Mouse (Mus musculus): Measurements from ENCODE around the gene Gm10392.
"Not testable (repeated sequence)": the region's sequence is repeated elsewhere in the genome, so short reads cannot be mapped to it uniquely, and the experiment has no call there.

Gene Gm10392

DNA sequence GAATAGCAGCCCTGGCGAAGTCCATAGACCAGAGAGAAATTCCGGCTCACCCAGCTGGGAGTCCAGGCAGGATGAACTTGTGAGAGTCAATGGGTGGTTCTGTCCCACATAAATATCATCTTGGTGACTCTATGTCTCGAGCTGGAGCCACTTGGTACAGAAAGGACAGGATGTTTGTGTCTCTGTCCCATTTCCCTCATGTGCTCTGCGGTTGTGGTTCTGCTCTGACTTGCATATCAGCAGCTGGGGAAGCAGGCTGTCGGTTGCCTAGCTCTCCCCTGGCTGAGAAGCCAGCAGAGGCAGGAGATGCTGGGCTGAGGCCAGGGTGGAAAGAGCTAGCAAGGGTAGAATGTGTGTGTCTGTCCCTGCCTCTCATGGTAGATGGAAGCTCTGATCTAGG lies at the start of gene Gm10392:
Gene Gm10392 (minus strand): TSS at position 156 of the 400 bp plus-strand sequence.
- peak; percentile 27 for DNase-seq

DNA sequence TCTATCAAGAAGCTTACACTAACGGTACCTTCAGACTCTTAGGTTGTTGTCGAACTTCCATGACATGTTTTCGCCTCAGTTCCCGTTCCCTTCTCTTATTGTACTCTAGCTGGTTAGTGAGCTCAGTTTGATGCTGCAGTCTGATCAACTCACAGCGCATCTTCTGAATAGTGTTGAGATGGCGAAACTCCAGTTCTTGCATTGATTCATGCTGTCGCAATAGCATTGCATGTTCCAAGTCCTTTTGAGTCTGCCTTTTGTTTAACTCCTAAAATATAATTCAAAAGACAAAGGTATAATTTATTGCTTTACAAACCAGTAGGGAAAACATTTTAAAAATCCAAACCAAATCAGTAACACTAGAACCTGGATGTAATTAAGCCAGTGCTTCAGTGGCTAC lies 26.3 kb upstream of the Gm10392 start:
- no peak for DNase-seq

DNA sequence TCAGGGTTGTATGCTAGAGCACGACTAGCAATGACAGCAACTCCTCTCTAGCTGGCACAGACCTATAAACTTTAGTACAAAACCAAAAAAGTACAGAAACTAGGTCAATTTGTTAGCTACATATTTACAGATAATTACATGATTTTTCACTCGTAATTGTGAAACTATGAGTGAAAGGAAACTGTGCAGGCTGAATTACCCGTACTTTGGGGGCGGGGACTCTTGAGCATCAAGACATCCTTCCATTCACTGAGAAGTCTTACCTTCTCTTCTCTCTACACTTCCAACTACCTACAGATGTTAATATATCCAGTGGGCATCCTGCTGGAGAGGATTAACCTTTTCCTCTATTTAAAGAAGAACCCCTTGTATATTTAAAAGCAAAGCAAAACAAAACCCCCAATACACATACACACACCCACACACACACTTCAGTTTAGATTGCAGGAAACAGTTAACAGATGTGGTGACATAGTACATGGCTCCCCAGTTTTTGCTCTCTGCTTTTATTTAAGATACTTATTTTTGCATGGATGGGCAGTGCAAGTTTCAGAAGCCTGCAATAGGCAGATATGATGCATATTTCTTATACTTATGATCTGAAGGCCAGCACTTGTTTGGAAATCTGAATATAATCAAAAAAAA lies 13.3 kb upstream of the Gm10392 start:
- DNase-seq, result no peak

DNA sequence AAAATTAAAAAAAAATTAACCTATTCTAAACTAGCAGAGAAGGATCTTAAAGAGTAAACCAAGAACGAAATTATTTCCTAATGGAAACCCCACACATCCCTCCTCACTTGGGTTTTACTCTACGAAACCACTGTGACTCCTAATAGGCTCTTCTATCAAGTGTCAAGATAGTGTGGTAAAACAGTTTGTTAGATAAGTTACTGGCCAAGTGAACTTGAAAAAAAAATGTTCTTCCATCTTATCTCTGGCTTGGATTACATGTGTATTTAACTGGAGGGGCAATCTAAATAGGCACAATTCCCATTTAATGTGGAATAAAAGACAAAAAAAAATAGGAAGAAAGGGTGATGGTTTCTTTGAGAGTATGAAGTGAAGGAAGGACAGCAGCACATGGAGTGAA lies 11.9 kb upstream of the Gm10392 start:
- DNase-seq, result no peak

DNA sequence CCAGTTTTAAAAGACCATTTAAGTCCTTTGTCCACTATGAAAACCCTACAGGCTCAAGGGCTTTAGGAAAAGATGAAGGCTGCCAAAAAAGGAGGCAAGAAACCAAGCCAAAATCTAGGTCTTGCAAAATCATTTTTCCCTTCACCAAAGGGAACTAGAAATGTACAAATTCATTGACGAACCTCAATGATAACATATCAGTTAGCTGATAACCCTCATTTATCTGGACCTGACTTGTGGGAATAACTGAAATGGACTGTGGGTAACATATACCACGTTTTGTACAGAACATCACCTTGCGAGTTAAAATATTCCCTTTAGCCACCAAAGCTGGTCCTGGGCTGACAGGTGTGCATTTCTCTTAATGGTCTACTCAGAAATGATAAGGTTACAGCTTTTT lies 10.6 kb upstream of the Gm10392 start:
- no peak for DNase-seq

DNA sequence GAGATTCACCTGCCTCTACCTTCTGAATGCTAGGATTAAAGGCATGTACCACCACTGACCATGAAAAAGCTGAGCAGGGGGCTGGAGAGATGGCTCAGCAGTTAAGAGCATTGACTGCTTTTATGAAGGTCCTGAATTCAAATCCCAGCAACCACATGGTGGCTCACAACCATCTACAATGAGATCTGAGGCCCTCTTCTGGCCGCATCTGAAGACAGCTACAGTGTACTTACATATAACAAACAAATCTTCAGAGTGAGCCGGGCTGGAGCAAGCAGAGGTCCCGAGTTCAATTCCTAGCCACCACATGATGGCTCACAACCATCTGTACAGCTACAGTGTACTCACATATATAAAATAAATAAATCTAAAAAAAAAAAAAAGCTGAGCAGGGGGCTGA lies 9.4 kb upstream of the Gm10392 start:
- not testable (repeated sequence) for DNase-seq

DNA sequence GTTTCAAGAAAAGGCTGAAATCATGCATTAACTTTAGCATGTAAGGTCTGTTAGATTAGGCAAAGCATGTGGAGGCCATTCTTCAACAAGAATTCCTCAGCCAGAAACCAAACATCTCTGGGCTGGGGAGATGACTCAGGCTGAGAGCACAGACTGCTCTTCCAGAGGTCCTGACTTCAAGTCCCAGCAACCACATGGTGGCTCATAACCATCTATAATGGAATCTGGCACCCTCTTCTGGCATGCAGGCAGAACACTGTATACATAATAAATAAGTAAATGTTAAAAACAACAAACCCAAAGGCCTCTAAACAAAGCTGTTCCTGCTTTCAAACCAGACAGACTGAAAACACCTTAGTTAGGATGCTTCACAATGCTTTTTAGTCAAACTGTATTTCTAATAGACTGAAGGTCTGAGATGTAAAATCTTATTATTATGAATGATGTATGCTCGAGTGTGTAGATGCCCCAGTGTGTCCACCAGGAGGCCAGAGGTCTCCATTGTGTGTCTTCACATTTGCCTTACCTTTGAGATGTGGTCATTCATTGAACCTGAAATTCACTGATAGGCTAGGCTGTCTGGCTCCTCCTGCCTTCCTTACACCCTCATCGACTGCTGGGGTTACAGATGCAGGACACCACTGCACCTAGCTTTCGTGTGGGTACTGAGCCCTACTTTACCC lies 6.9 kb upstream of the Gm10392 start:
- no peak for DNase-seq

DNA sequence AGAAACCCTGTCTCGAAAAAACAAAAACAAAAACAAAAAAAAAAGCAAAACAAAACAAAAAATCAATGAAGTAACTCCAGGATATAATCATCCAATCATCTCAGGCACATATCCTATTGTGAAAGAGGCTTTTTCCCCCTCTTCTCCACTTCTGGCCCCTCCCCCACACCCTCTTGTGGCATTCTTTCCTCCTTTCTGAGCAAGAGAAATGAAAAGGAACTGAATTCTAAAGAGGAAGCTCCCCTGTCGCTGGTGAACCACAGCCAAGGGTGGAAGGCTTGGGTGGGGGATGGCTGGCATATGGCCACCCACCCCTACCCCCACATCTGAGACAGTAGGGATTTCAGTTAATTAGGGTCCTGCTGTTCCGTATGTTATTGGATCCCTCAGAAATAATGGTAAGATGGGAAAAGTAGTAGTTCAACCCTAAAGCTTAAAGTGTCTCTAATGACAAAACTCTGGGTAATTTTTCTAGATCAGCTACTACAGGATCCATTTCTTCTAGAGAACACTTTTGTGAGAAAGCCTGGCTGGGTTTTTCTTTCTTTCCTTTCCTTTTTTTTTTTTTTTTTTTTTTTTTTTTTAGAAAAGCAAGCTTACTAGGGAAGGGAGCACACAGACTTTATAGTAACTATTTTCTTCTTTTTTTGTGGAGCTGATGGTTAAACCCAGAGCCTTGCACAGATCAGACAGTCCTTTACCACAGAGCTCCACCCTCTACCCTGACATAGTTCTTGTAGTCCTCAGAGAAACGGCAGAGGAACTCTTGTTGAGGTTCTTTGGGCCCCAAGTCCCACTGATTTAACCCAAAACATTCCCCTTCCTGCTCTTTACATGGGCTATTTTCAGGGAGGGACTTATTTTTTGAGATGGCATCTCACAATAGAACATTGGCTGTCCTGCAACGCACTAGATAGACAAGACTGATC lies 1.9 kb upstream of the Gm10392 start:
- no peak for DNase-seq

DNA sequence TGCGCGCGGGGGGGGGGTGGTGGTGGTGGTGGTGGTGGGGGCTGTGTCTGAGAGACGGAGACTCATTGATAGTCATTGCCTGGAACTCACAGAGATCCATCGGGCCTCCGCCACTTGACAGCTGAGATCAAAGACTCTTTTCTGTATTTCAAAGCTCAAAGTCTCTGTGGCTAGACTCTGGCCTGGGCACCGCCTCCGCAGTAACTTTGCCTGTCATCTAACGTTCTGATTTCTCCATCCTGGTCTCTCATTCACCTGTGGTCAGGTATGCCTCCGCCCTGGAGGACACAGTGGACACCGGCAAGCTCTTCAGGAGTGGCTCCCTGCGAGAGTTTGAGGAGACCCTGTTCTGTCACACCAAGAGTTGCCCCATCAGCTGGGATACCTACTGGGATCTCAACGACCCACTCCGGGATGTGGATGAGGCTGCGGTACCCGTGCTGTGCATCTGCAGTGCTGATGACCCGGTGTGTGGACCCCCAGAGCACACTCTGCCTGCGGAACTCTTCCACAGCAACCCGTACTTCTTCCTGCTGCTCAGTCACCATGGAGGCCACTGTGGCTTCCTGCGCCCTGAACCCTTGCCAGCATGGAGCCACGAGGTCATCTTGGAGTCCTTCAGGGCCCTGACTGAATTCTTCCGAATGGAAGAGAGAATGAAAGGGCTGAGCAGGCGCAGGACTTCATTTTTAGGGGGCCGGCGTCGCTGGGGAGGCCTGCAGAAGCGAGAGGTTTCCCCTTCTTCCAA lies 773 bp downstream of the Gm10392 start:
- no peak for DNase-seq

DNA sequence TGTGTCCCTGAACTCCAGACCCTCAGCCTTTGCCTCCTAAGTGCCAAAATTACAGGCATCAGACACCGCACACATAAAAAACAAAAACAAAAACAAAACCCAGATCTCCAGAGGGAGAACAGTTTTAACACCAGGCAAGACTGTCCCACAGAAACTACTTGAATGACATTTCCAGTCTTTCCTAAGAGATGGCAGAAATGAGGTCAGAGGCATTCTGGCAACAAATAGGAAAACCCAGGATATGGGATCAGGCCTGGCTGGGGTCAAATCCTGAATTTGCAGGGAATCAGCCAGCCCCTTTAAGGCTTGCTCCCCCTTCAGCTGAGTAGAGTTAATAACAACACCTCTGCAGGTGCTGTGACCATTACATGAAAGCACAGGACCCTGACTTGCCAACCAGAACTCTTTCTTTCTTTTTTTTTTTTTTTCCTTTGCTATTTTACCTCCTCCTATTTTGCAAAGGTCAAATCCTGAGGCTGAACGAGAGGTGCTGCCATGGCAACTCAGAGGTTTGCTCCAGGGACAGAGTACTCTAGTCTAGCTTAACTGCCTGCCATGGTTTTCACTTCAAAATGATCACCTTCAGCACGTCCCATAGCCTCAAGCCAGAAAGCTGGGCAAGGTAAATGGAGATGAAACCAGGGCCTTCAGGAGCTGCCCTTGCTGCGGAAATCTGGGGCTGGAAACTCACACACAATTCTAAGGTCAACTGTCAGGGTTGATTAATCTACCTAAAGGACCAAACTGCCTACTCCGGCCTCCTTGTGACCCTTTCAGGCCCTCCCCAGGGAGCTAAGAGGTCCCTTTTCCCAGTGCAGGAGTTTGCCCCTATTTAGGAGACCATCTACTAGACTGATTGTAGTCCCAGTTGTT lies 2.2 kb downstream of the Gm10392 start:
- DNase-seq, result peak; percentile 23

DNA sequence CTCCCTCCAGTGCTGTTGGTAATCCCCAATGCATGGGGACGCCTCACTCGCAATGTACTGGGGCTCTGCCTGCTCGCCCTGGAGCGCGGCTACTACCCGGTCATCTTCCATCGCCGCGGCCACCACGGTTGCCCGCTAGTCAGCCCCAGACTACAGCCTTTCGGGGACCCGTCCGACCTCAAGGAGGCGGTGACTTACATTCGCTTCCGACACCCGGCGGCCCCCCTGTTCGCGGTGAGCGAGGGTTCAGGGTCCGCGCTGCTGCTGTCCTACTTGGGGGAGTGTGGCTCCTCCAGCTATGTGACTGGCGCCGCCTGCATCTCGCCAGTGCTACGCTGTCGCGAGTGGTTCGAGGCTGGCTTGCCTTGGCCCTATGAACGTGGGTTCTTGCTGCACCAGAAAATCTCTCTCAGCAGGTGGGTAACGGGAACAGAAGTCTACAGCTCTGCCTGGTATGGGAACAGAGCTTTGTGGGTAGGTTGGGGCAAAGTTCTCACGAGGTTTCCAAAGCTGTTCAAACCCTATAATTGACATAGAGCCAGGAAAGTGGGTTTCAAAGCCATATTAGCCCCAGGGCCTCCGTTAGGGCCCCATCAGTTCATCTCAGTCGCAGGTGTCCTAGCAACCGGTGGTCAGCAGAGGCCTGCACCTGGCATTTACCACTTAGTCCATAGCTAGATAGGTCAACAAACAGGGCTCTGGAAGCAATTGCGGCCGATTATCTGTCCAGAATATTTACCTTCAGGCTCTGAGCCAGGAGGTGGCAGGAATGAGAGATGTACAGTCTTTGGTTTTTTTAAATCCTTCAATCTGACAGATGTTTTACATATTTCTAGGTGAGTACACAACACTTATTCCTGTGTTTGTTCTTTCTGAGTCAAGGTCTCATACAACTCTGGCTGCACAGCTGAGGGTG lies 3.1 kb downstream of the Gm10392 start, which contains the start of gene Trp53i13:
Gene Trp53i13 (minus strand): TSS at position 344 of the 916 bp plus-strand sequence.
- peak; percentile 26 for DNase-seq

DNA sequence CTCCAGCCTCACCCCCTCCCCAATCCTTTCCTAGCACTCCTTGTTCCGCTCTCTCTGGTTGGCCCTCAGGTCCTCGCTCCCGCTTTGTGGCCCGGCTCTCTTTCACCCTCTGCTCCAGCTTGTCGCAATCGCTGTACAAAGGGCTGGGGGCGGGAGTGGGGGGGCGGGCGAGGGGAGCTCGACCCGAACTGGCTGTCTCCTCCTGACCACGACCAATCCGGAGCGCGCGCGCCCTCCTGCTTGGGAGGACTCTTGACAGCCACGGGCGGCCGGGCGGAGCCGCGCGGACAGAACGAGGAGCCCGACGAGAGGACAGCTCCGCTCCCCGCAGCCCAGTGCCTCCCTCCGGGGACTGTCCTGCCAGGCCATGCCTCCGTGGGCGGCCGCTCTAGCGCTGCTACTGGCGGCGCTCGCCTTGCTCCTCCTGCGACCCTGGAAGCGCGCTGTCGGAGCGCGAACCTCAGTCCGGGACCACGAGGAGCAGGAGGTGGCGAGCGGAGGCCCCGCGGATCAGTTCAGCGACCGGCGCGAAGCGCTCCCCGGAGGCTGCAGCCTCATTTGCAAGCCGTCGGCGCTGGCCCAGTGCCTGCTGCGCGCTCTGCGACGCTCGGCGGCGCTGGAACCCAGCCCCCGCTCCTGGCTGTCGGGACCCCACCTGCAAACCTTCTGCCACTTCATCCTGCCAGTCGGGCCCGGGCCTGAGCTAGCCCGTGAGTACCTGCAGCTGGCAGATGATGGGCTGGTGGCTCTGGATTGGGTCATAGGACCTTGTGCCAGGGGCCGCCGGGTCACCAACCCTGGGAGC lies 4.0 kb downstream of the Gm10392 start, which contains the start of gene Abhd15:
Gene Abhd15 (plus strand): TSS at position 290 of the 805 bp plus-strand sequence.
- peak; percentile 79 for DNase-seq

DNA sequence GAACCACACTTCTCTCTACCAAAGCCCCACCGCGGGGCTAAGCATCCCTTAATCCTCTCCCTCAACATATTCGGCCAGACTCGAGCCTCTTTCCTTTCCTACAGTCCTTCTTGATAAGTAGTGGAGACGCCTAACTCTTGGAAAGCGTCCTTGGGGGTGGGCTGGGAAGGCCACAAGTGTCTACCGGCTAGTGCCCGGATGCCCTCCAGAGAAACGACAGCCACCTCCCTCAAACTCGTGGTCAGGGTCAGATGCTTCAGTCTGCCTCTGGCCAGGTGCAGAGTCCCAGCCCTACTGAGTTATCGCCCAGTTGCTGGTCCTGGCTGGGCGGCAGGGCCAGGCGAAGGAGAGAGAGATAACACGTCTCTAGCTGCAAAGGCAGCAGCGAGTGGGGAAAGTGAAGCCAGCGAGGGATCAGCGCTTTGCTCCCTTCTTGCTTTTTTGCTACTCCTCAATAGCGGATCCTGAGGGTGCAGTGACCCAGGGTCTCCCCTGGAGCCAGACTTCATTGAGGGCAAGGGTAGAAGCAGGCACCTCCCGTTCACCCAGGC lies 4.6 kb downstream of the Gm10392 start:
- DNase-seq, result peak; percentile 22

DNA sequence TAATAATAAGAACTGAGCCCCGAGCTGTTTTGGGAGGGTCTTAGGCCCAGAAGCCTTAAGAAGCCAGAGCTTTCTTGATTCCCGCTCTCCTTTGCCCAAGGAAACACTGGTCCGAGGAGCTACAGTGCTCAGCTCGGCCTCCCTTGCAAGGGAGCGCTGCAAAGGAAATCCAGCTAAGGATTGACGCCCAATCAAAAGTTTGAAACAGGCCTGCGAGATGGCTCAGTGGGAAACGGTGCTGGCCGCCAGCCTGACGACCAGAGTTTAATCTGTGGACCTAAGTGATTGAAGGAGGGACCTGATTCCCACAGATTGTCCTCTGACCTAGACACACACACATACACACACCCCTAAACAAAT lies 5.2 kb downstream of the Gm10392 start:
- DNase-seq, result peak; percentile 27

DNA sequence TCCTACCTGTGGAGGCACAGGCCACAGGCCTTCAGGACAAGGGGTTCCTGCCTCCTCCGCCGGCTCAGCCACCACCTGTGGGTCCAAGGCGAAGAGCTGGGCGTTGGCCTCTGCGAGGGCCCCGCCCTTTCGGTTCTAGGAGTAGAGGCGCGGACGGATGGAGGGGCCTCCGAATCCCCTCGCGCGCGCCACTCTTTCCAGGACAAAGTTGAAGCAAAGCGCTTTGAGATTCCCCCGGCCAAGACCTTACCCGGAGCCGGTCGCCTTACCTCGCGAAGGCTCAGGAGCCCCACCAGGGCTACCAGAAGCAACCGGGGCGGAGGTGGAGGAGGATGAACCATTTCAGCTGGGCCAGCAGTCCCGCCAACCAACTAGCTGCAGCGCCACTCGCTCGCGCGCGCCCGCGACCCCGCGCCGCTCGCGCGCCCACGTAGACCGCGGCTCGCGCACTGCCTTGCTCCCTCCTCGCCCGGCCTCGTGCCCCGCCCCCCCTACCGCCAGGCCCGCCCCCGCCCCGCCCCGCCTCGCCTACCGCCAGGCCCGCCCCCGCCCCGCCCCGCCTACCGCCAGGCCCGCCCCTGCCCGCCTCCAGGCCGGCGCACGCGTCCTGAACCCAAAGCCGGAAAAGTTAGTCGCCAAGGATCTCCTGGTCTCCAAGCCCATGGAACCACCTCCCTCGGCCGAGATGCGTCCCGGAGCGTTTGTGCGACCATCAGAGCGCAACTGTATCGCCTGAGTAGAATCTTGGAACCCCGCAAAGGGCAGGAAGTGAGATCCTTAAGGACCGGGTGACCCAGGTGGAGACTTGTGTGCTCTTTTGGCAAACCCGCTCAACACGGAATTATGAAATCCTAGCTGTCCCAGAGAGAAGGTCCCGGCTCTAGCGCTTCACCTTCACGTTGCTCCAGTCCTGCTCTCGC lies 5.8 kb downstream of the Gm10392 start:
- DNase-seq, result peak; percentile 86

DNA sequence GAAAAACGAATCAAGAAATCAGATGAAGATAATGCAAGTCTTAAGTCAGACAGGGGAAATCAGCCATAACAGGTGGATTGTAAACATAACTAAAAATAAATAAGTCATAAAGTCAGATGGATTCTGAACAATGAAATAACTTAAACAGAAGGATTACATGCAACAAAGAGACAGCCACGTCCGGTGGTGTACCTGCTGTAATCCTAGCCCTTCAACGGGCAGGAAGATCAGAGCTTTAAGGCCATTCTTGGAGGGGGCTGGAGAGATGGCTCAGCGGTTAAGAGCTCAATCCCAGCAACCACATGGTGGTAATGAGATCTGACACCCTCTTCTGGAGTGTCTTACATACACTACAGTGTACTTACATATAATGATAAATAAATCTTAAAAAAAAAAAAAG lies 7.7 kb downstream of the Gm10392 start:
- no peak for DNase-seq

DNA sequence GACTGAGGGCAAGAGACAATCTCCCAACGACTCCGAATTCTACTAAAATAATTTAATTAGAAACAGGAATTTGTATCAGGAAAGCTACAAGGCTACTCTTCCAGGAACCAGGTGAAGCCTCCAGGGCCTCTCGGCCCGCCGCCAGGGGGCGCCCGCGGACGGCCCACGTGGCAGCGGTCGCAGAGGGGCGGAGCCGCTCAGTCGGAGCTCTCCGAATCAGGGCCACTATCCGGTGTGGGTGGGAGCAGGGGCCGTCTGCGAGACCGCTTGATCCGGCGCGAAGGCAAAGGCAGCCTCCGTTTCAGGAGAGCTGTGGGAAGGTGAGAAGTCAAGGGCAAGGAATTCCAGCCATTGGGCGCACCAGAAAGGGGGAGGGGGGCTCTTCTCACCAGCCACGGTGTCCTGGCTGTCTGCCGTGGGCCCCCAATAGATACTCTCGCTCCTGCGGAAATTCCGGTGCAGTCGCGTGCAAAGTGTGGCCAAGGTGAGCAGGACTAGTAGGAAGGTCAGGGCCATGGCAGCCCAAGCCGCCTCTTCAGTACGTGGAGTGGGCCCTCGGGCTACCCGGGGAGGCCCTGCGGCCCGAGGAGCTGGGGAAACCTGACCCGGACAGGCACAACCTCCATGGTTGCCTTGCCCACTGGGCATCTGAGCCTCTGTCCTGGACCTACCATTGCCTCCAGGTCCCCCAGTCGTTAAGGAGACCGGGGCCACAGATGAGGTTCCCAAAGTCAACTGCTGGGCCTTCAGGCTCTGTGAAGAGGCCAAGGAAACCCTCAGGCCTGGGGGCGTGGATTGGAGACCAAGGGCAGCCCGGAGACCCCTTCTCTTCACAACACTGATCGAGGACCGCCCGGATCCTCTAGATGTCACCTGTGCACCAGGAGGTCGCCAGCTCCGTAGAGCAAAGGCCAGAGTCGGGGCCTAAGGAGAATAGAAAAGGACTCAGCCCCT lies 10.7 kb downstream of the Gm10392 start:
- DNase-seq, result peak; percentile 83
